Comparison of ENCODE assay signal across 1 mouse cellular context in the genomic region with DNA sequence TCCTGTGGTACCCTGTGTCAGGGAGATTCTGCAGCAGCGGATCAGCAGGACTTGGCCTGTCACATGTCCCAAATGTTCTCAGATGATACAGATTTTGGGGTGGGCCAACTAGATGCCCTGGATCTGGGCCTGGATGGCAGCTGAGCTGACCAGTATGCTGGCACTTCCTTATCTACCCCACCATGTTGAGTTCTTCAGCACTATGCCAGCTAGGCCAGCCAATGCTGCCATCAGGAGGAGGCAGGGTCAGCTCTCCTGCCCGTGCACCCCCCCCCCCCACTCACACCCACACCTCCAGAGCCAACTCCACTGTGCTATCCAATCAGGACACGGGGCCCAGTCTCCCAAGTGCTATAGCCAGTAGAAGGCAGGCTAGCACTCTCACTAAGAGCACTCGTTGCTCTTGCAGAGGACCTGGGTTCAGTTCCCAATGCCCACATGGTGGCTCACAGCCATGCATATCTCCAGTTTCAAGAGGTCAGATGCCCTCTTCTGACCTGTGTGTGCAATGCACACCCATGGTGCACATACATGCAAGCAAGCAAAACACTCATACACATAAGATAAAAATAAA.
A peak's percentile ranks its signal among the peaks of the same experiment; 100 is the strongest.
TF ChIP-seq lines count a peak whose summit lies in the region.

No protein-coding gene starts in this region.

TF ChIP-seq in MEL, 35 proteins besides CTCF, POLR2A, EP300 and RAD21 (continued from another document):
- no peak for TF ChIP-seq ETS1 (IDR thresholded peaks at IDR 0.05; ENCODE audit: low read depth, low read length)
- 0 out of 2 replicates have a peak, but pooled peaks have one; percentile 1 for TF ChIP-seq NELFE (IDR thresholded peaks at IDR 0.05; ENCODE audit: low read depth, low read length)
- no peak for TF ChIP-seq MXI1 (IDR thresholded peaks at IDR 0.05; ENCODE audit: low read depth, low read length)
- TF ChIP-seq CHD2 (IDR thresholded peaks at IDR 0.05; ENCODE audit: low read length) = no peak
- no peak for TF ChIP-seq SIN3A (IDR thresholded peaks at IDR 0.05; ENCODE audit: low read length)
- no peak for TF ChIP-seq E2F4 (IDR thresholded peaks at IDR 0.05; ENCODE audit: borderline replicate concordance, low read depth, low read length)
- peak; percentile 57 for TF ChIP-seq TAL1 (IDR thresholded peaks at IDR 0.05; ENCODE audit: low read length)
- no peak for TF ChIP-seq GABPA (IDR thresholded peaks at IDR 0.05; ENCODE audit: low read depth, low read length)
- peak; percentile 34; the same call in 1 of the 2 replicates for TF ChIP-seq TBP (IDR thresholded peaks at IDR 0.05; ENCODE audit: low read depth, low read length)
- TF ChIP-seq CHD1 (IDR thresholded peaks at IDR 0.05; ENCODE audit: low read depth, low read length) = no peak
